Mouse (Mus musculus): Measurements from ENCODE around the gene Spryd4.
"Not testable (repeated sequence)": the region's sequence is repeated elsewhere in the genome, so short reads cannot be mapped to it uniquely, and the experiment has no call there.

The Spryd4 gene

DNA sequence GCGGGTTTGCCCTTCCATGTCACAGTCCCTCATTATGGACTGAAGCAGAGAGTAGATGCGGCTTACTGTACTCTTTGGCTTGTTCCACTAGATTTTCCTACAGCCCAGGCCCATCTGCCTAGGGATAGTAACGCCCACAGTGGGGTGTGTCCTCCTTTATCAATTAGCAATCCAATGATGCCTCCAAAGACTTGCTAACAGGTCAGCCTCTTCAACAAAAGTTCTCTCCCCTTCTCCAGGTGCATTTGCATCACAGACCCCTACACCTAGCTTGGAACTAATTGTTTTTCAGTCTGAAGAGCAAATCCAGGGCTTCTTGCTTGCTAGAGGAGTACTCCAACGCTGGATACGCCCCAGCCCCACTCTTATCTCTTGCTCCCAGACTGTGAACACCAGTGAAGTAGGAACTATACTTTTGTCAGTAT lies 24.4 kb downstream of the Spryd4 start:
- peak; percentile 48 to 66 for DNase-seq (ENCODE audit: low spot score in 2 of 2)

DNA sequence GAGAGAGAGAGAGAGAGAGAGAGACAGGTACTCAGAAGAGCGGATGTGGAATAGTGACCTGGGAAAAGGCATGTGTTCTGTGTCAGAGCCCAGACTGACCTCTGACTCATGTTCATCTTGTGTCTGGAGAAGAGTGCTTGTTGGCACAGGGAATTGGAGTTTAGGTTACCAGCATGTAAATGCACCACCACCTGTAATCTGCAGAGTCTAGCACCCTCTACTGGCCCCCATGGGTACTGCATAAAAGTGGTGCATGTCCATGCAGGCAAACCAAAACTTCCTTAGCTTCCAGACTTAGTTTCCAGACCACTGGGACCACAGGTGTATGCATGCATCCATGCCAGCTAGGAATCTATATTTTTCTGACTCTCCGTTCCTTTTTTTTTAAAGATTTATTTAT lies 25.6 kb downstream of the Spryd4 start:
- DNase-seq (ENCODE audit: low spot score in 2 of 2) = peak; percentile 85 to 90

DNA sequence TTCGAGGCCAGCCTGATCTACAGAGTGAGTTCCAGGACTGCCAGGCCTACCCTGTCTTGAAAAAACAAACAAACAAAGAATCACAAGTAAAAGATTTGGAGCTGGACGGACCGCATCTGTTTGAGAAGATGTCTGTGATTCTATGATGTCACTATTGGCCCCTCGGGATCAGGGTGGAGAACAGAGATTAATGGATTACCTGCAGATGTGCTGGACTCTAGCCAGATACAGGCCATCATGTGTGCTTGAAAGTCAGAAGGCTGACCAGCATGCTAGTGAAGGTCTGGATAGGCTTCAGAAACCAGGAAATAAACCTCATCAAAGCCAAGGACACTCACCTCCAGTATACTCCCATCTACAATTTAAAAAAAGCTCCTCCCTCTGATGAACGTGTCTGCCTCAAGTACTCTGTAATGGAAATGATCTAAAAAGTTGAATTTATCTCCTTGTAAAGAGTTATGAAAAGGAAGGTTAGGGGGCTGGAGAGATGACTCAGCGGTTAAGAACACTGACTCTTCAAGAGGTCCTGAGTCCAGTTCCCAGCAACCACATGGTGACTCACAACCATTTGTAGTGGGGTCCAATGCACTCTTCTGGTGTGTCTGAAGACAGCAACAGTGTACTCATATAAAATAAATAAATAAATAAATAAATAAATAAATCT lies 26.2 kb downstream of the Spryd4 start:
- no peak for DNase-seq (ENCODE audit: low spot score in 2 of 2)

DNA sequence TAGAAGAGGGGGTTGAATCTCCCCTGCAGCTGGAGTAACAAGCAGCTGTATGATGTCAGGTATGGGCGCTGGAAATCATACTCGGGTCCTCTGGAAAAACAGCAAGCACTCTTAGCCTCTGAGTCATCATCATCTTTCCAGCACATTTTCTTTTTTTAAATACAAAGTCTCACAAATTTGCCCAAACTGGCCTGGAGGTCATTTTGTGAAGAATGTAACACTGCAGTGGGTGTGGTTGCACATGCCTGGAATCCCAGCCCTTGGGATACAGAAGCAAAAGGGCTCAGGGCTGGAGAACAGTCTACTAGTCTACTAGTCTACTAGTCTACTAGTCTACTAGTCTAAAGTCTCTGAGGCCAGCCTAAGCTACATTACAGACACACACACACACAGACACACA lies 27.3 kb downstream of the Spryd4 start:
- DNase-seq (ENCODE audit: low spot score in 2 of 2) = no peak

DNA sequence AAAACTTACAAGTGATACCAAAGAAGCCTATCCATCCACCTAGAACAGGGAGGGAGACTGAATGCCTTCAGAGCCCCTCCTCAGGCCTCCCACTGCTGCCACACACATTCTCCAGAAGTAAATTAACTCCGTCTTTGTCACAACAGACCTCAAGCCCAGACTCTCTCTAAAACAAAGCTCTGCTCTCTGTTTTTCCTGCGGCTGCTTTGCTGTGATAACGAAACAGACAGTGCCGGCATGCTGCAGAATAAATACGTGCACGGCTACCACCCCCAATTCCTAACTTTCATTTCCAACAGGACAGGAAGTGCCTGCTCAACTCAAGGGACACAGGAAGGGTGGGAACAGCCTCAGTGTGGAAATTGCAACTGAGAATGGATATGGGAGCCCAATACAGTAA lies 31.6 kb downstream of the Spryd4 start, which contains the start of gene Rbms2:
Rbms2 (minus strand) TSS at position 309 of the 400 bp plus-strand sequence.
- no peak for DNase-seq (ENCODE audit: low spot score in 2 of 2)

DNA sequence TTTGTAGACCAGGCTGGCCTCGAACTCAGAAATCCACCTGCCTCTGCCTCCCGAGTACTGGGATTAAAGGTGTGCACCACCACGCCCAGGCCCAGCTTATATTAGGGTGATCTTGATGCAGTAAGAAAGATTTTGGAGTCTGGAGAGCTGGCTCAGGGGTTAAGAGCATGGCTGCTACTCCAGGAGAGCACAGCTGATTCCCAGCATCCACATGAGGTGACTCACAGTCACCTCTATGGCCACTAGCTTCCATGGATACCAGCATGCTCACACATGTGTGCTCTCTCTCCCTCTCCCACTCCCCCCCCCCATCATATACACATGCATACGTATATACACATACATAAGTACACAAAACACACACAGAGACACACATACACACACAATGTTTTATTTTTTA lies 34.3 kb downstream of the Spryd4 start:
- DNase-seq (ENCODE audit: low spot score in 2 of 2) = no peak

DNA sequence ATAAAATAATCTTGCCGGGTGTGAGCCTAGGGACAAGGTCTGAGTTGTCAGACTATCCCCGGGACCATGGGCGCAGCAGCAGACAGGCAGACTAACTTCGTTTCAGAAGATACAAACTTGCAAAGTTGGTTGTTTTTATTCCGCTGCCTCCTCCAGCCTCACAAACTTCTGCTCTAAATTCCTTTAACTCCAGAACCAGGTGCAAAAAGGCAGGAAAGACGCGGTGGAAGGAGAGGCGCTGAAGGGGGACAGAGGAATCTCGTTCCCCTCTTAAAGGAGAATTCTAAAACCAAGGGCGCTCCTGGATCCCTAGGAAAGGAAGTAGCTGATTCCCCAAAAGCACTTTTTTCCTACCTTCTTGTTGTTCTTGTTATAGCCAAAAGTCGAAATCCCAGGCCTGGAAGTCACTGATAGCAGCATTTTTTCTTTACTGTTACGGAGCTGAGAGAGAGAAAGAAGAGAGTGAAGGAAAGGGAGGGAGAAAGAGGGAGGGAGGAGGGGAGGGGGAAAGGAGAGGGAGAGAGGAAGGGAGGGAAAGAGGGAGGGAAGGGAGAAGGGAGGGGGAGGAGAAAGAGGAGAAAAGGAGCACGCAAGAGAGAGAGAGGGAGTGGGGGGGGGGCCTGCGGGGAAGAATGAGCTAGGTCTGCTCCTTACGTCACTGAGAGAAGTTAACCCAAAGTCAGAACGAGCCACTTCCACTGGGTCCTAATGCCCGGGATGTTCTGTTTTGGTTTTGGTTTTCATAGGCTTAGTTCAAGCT lies 35.4 kb downstream of the Spryd4 start:
- peak; percentile 34 to 63 for DNase-seq (ENCODE audit: low spot score in 2 of 2)

DNA sequence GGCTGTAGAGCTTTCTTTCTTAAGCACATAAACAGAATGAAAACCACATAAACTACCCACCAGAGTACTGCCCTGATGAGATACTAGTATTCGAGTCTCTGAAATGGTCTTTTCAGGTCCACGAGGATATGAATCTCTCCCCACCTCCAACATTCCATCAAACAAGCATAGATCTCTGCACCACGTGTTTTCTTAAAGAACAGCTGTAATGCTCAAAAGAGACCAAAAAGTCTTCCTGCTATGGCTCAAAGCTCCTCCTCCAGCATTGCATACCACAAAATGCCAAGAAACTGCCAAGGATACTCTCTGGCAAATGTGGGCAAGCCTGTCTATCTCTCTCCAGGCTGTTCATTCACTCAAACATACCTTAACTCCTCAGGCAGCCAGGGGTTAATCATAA lies 36.3 kb downstream of the Spryd4 start:
- DNase-seq (ENCODE audit: low spot score in 2 of 2) = no peak

DNA sequence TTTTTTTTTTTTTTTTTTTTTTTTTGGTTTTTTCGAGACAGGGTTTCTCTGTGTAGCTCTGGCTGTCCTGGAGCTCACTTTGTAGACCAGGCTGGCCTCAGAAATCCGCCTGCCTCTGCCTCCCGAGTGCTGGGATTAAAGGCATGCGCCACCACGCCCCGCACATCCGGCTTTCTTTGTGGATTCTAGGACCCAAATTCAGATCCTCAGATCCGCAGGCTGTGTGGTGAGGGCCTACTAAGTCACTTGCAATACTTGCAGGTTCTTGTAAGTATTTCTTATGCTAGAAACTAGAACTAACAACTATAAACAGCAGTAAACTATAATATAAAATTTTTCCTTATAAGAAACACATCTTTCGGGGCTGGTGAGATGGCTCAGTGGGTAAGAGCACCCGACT lies 40.3 kb downstream of the Spryd4 start:
- not testable (repeated sequence) for DNase-seq (ENCODE audit: low spot score in 2 of 2)

DNA sequence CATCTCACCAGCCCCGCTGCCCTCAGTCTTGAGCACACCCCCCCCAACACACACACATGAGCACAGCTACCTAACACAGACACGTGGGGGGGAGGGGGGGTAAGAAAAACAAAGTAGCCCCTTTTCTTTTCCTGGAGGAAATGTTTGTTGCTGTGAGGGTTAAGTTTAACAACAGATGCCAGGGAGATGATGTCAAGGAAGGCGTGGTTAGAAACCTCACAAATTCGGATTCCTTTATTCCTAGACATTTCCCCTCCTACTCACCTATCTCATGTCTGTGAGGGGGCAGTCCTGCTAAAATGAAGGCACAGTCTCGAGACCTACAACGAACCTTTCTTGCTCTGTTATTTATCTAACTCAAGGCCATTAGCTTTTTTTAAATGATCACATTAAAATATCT lies 44.5 kb downstream of the Spryd4 start:
- no peak for DNase-seq (ENCODE audit: low spot score in 2 of 2)

DNA sequence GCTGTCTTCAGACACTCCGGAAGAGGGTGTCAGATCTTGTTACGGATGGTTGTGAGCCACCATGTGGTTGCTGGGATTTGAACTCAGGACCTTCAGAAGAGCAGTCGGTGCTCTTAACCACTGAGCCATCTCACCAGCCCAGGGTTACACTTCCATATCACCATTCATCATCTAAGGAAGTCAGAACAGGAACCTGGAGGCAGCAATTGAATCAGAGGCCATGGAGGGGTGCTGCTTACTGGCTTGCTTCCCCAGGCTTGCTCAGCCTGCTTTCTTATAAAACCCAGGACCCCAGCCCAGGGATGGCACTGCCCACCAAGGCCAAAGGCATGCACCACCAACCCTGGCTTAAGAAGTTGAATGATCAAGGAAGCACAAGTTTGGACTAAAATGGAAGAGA lies 45.9 kb downstream of the Spryd4 start:
- not testable (repeated sequence) for DNase-seq (ENCODE audit: low spot score in 2 of 2)
